Mouse (Mus musculus) stomach, embryonic 16.5 days (tissue): ENCODE results near the gene Zbtb8os. TPM values are rescaled to one million over a fixed set of nuclear protein-coding genes. Genes with fewer than 3 reads are reported as not detected.

Source experiments
- ATAC-seq: fragments of 200-750 bp; cut with Nextera tagmentation; 2 replicates; pipeline ENCODE4 v1.8.0; 2017; ENCODE audit warnings: moderate number of reproducible peaks, moderate TSS enrichment; ENCODE audit not compliant: insufficient read depth, low FRiP score
- H3K27ac ChIP-seq: fragments of 300-500 bp; sonication (generic); 2 replicates; pipeline ENCODE4 v1.5.1; 2014; ENCODE audit warnings: low read length
- H3K27me3 ChIP-seq: fragments of 300-500 bp; sonication (generic); 2 replicates; pipeline ENCODE4 v1.6.1; 2014; ENCODE audit warnings: low read length, control low read depth, mixed read lengths; ENCODE audit not compliant: control insufficient read depth, insufficient read depth
- H3K36me3 ChIP-seq: fragments of 300-500 bp; sonication (generic); 2 replicates; pipeline ENCODE4 v1.6.1; 2014; ENCODE audit warnings: low read length; ENCODE audit not compliant: control insufficient read depth, insufficient read depth
- H3K4me1 ChIP-seq: fragments of 300-500 bp; sonication (generic); 2 replicates; pipeline ENCODE4 v1.6.1; 2014; ENCODE audit warnings: low read length, control low read depth, mixed read lengths; ENCODE audit not compliant: control insufficient read depth, insufficient read depth
- H3K4me2 ChIP-seq: fragments of 300-500 bp; sonication (generic); 2 replicates; pipeline ENCODE4 v1.6.1; 2014; ENCODE audit warnings: low read depth, low read length, mixed read lengths
- H3K4me3 ChIP-seq: fragments of 300-500 bp; sonication (generic); replicated peaks from 2 replicates; pipeline ENCODE4 v1.5.1; 2014; ENCODE audit warnings: mild to moderate bottlenecking, low read length
- H3K9ac ChIP-seq: fragments of 300-500 bp; sonication (generic); 2 replicates; pipeline ENCODE4 v1.6.1; 2014; ENCODE audit warnings: low read length
- H3K9me3 ChIP-seq: fragments of 300-500 bp; sonication (generic); replicated peaks from 2 replicates; pipeline ENCODE4 v1.6.1; 2016; ENCODE audit warnings: low read length, control low read depth; ENCODE audit not compliant: control insufficient read depth
- WGBS: fragments of 180-500 bp; shearing (Covaris S2); extraction: QIAGEN DNeasy Blood & Tissue Kit; methylation state at CpG from one replicate; pipeline ENCODE4 v1.1.7; 2014; 5-methylcytosine and 5-hydroxymethylcytosine counted together
- polyA plus RNA-seq: library from polyadenylated mRNA; unstranded; fragments of >200 nt; fragmentation: Nextera tagmentation; extraction: Ambion mirVana; gene quantifications from 2 replicates; pipeline ENCODE4 v1.2.1, GENCODE M21; 2015

Gene Zbtb8os
- polyA plus RNA-seq, 1 experiment from 2014 or later: 46.6 TPM

GRCm38 (mm10) chr4:129386269-129386946 lies 50.9 kb downstream of the Zbtb8os start:
- Histone ChIP-seq H3K4me2 (no peak overlapping the region), H3K36me3 (no peaks in the 10 kb centered on the region), H3K9me3 (no peaks in the 10 kb centered on the region), H3K4me3 (no peak overlapping the region), H3K27me3 (no peaks in the 10 kb centered on the region), H3K4me1 (0 out of 2 replicates have a peak, but pooled peaks cover 7% of the 10 kb centered on the region), H3K27ac (no peak overlapping the region), H3K9ac (no peak overlapping the region)
- ATAC-seq: no peak; the same call in 1 of the 2 replicates
- WGBS: 90% methylated on average over 8 of the region's 8 CpGs

GRCm38 (mm10) chr4:129386989-129387388 lies 51.5 kb downstream of the Zbtb8os start:
- H3K27ac ChIP-seq: no peak overlapping the region
- H3K4me1 ChIP-seq: 0 out of 2 replicates have a peak, but pooled peaks cover 7% of the 10 kb centered on the region
- 65% methylated on average over 2 of the region's 2 CpGs for WGBS
- ATAC-seq: no peak
- no peaks in the 10 kb centered on the region for H3K27me3 ChIP-seq
- H3K4me3 ChIP-seq: no peak overlapping the region
- H3K4me2 ChIP-seq: no peak overlapping the region
- H3K36me3 ChIP-seq: no peaks in the 10 kb centered on the region
- H3K9me3 ChIP-seq: no peaks in the 10 kb centered on the region
- H3K9ac ChIP-seq: no peak overlapping the region

- no peak for ATAC-seq
- Histone ChIP-seq H3K4me1 (0 out of 2 replicates have a peak, but pooled peaks cover 7% of the 10 kb centered on the region), H3K27ac (no peak overlapping the region), H3K4me3 (no peak overlapping the region), H3K9me3 (no peaks in the 10 kb centered on the region), H3K36me3 (no peaks in the 10 kb centered on the region), H3K4me2 (no peak overlapping the region), H3K9ac (no peak overlapping the region), H3K27me3 (no peaks in the 10 kb centered on the region)
- 77% methylated on average over 5 of the region's 5 CpGs for WGBS
Observed at GRCm38 (mm10) chr4:129388404-129388803, 52.9 kb downstream of the Zbtb8os start.

- Histone ChIP-seq H3K9ac (no peak overlapping the region), H3K4me1 (peaks cover 2% of the 10 kb centered on the region; the same call in 1 of the 2 replicates), H3K27me3 (no peaks in the 10 kb centered on the region), H3K4me3 (no peak overlapping the region), H3K9me3 (no peaks in the 10 kb centered on the region), H3K4me2 (no peak overlapping the region), H3K27ac (no peak overlapping the region), H3K36me3 (no peaks in the 10 kb centered on the region)
- no peak for ATAC-seq
- WGBS: 81% methylated on average over 14 of the region's 14 CpGs
Observed at GRCm38 (mm10) chr4:129390216-129390743, 54.8 kb downstream of the Zbtb8os start.

- H3K27me3 ChIP-seq: no peaks in the 10 kb centered on the region
- no peak overlapping the region for H3K27ac ChIP-seq
- H3K9ac ChIP-seq: no peak overlapping the region
- peaks cover 2% of the 10 kb centered on the region; the same call in 1 of the 2 replicates for H3K4me1 ChIP-seq
- H3K9me3 ChIP-seq: no peaks in the 10 kb centered on the region
- 61% methylated on average over 7 of the region's 7 CpGs for WGBS
- no peaks in the 10 kb centered on the region for H3K36me3 ChIP-seq
- no peak for ATAC-seq
- H3K4me2 ChIP-seq: no peak overlapping the region
- H3K4me3 ChIP-seq: no peak overlapping the region
Observed at GRCm38 (mm10) chr4:129390936-129391557, 55.6 kb downstream of the Zbtb8os start.

DNA sequence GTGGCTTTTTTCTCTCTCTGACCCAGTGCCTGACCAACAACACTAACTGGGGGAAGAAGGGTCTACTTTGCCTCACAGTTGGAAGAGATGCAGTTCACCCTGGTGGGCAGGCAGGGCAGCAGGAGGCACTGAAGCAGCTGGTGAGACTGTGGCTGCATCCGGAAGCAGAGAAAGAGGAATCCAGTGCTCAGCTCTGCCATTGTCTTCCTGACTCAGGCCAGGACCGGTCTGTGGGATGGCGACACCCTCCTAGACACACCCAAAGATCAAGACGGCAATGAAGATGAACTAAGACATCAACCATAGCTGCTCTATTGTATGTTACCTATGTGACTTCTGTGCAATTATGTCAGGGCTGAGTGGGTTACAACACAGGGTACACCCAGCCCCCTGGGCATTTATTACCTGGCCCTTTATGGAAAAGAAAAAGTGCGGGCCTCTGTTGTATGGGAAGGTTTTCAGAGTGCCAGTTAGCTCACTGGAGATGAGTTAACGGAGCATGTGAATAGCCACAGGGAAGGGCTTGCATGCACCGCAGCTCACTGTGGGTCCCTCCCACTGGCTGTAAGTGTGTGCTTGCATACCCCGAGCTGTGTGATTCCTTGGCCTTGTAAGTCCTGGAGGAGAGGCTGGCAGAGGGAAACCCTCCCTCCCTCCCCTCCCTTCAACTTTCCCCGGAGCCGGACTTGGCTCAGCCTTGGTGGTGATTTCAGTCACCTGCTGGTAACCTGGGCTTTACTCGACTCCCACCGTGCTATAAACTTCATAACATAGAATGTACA lies 58.8 kb downstream of the Zbtb8os start:
- H3K9ac ChIP-seq: 0 out of 2 replicates have a peak overlapping the region, but pooled peaks have one; percentile 33
- peaks cover 2% of the 10 kb centered on the region; the same call in 1 of the 2 replicates for H3K4me1 ChIP-seq
- H3K36me3 ChIP-seq: no peaks in the 10 kb centered on the region
- H3K27ac ChIP-seq: no peak overlapping the region
- H3K4me2 ChIP-seq: no peak overlapping the region
- peak; percentile 66; the same call in 1 of the 2 replicates for ATAC-seq
- H3K27me3 ChIP-seq: no peaks in the 10 kb centered on the region
- H3K4me3 ChIP-seq: no peak overlapping the region
- H3K9me3 ChIP-seq: no peaks in the 10 kb centered on the region
- WGBS: 42% methylated on average over 12 of the region's 12 CpGs

GRCm38 (mm10) chr4:129396960-129397359 lies 61.5 kb downstream of the Zbtb8os start:
- Histone ChIP-seq H3K27ac (no peak overlapping the region), H3K9ac (no peak overlapping the region), H3K9me3 (no peaks in the 10 kb centered on the region), H3K4me1 (peaks cover 2% of the 10 kb centered on the region; the same call in 1 of the 2 replicates), H3K4me3 (no peak overlapping the region), H3K4me2 (no peak overlapping the region), H3K27me3 (no peaks in the 10 kb centered on the region), H3K36me3 (no peaks in the 10 kb centered on the region)
- no peak for ATAC-seq
- WGBS: 65% methylated on average over 3 of the region's 3 CpGs

GRCm38 (mm10) chr4:129399813-129400212 lies 64.3 kb downstream of the Zbtb8os start:
- Histone ChIP-seq H3K27me3 (no peaks in the 10 kb centered on the region), H3K36me3 (no peaks in the 10 kb centered on the region), H3K4me2 (no peak overlapping the region), H3K4me1 (no peaks in the 10 kb centered on the region), H3K9me3 (no peaks in the 10 kb centered on the region), H3K4me3 (no peak overlapping the region), H3K27ac (no peak overlapping the region), H3K9ac (no peak overlapping the region)
- 80% methylated on average over 4 of the region's 4 CpGs for WGBS
- ATAC-seq: no peak
